Mouse (Mus musculus): ENCODE results near the gene Cpt1c. TPM values are rescaled to one million over a fixed set of nuclear protein-coding genes. Genes with fewer than 3 reads are reported as not detected.

Cpt1c gene
- total and polyA plus RNA-seq, 2 experiments from 2014 or later: 49.6 to 73.1 TPM

DNA sequence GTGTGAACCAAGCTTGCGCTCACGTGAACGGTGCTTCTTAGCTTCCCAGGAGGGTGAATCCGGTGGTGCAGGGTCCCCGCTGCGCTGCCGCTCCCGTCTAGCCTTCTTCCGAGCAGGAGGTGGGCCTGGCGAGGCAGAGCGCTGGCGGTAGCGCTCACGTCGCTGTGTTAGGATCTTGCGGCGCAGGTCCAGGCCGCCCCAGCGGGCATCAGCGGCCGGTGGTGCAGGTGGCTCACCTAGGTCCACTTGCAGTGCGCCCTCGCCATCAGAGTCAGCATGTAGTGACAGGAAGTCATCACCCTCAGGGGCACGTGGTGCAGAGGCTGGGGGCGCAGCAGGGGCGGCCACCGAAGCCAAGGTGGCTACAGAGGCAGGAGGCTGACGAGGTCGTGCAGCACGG is 33.2 kb upstream of the Cpt1c start:
- H3K4me2 ChIP-seq (ENCODE audit: low read depth): no peak overlapping the region
- ATAC-seq: no peak
- H3K4me1 ChIP-seq (ENCODE audit: insufficient read depth): no peaks in the 10 kb centered on the region
- WGBS: 96% methylated on average over 30 of the region's 30 CpGs
- H3K27me3 ChIP-seq (ENCODE audit: insufficient read depth, low read length): no peaks in the 10 kb centered on the region
- peaks cover 90% of the 10 kb centered on the region for H3K36me3 ChIP-seq (ENCODE audit: insufficient read depth)
- TF ChIP-seq CTCF (IDR thresholded peaks at IDR 0.05; ENCODE audit: low read depth): no peak
- DNase-seq: no peak
- no peak overlapping the region for H3K9ac ChIP-seq
- no peak overlapping the region for H3K4me3 ChIP-seq (ENCODE audit: low read depth, low read length)
- no peaks in the 10 kb centered on the region for H3K9me3 ChIP-seq (ENCODE audit: low read length)
- H3K27ac ChIP-seq (ENCODE audit: low read depth, low read length): no peak overlapping the region

DNA sequence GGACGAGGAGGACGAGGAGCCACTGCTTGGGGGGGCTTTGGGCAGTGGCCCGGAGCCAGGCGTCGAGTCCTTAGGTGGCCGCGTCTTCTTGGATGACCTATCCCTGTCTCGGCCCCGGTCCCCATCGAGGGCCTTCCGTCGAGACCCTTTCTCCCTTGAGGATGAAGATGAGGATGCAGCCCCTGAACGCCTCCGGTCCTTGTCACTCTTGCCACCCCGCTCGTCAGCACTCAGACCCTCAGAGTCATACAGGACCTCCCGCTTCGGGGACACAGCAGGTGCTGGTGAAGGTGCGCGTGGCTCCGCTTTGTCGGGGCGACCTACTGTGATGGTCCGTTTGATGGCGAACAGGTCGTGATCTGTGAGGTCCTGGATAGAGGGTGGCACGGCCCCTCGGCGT is 32.5 kb upstream of the Cpt1c start:
- H3K36me3 ChIP-seq (ENCODE audit: insufficient read depth): peaks cover 90% of the 10 kb centered on the region
- DNase-seq: no peak
- no peak overlapping the region for H3K9ac ChIP-seq
- WGBS: 96% methylated on average over 29 of the region's 29 CpGs
- H3K4me2 ChIP-seq (ENCODE audit: low read depth): no peak overlapping the region
- no peak for ATAC-seq
- no peaks in the 10 kb centered on the region for H3K27me3 ChIP-seq (ENCODE audit: insufficient read depth, low read length)
- no peaks in the 10 kb centered on the region for H3K4me1 ChIP-seq (ENCODE audit: insufficient read depth)
- H3K9me3 ChIP-seq (ENCODE audit: low read length): no peaks in the 10 kb centered on the region
- no peak overlapping the region for H3K27ac ChIP-seq (ENCODE audit: low read depth, low read length)
- TF ChIP-seq CTCF (IDR thresholded peaks at IDR 0.05; ENCODE audit: low read depth): no peak
- H3K4me3 ChIP-seq (ENCODE audit: low read depth, low read length): no peak overlapping the region

DNA sequence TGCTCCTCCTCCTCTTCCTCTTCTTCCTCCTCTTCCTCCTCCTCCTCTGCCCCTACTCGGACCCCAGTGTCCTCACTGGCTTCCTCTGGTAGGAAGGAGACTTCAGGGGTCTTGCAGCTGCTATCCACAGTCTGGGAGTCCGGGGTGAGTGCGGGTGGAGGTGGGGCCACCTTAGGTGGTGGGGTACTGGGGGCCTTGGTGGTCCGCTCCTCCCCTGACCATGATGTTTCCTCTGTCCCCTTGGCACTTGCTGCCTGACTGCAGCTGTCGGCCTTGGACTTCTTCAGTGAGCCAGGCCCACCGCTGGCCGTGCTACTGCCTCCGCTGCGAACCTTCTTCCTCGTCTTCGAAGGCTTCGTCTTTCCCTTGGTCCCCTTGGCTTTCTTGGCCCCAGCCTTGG is 31.9 kb upstream of the Cpt1c start:
- H3K27ac ChIP-seq (ENCODE audit: low read depth, low read length): no peak overlapping the region
- 94% methylated on average over 12 of the region's 12 CpGs for WGBS
- H3K4me2 ChIP-seq (ENCODE audit: low read depth): no peak overlapping the region
- ATAC-seq (no peak), DNase-seq (no peak)
- peaks cover 90% of the 10 kb centered on the region for H3K36me3 ChIP-seq (ENCODE audit: insufficient read depth)
- H3K27me3 ChIP-seq (ENCODE audit: insufficient read depth, low read length): no peaks in the 10 kb centered on the region
- no peak overlapping the region for H3K9ac ChIP-seq
- H3K4me3 ChIP-seq (ENCODE audit: low read depth, low read length): no peak overlapping the region
- no peaks in the 10 kb centered on the region for H3K9me3 ChIP-seq (ENCODE audit: low read length)
- H3K4me1 ChIP-seq (ENCODE audit: insufficient read depth): no peaks in the 10 kb centered on the region
- no peak for TF ChIP-seq CTCF (IDR thresholded peaks at IDR 0.05; ENCODE audit: low read depth)

DNA sequence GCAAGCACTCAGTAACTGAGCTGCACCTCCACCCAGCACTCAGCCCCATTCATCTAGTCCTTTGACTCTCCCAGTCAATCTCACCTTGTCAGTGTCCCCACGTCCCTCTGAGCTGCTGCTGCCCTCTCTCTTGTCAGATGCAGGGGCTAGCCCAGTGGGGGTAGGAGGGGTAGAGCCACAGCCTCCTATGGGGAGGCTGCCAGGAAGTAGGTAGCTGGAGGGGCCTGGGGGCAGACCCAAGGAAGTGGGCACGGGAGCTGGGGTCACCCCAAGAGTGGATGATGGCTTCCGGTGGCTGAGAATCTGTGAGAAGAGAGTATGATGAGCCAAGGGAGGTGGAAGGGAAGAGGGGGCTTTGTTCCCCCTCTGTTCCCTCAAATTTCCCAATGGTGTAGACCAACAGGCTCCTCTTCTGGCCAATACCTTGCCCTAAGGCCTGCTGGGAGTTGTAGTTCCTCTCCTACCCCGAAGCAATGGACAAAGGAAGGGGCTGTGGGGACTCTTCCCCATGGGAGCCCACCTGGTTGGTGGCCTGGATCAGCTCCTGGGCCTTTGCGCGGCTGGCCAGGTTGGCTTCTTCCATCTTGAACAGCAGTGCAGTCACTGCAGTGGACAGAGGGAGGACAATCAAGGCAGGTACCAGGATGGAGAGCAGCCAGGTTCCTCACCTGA is 30.8 kb upstream of the Cpt1c start:
- Histone ChIP-seq H3K36me3 (ENCODE audit: insufficient read depth) (peaks cover 96% of the 10 kb centered on the region), H3K27ac (ENCODE audit: low read depth, low read length) (no peak overlapping the region), H3K4me1 (ENCODE audit: insufficient read depth) (no peaks in the 10 kb centered on the region), H3K27me3 (ENCODE audit: insufficient read depth, low read length) (no peaks in the 10 kb centered on the region), H3K4me3 (ENCODE audit: low read depth, low read length) (no peak overlapping the region), H3K9me3 (ENCODE audit: low read length) (no peaks in the 10 kb centered on the region), H3K4me2 (ENCODE audit: low read depth) (no peak overlapping the region), H3K9ac (no peak overlapping the region)
- no peak for DNase-seq
- no peak for TF ChIP-seq CTCF (IDR thresholded peaks at IDR 0.05; ENCODE audit: low read depth)
- no peak for ATAC-seq
- 92% methylated on average over 6 of the region's 6 CpGs for WGBS

DNA sequence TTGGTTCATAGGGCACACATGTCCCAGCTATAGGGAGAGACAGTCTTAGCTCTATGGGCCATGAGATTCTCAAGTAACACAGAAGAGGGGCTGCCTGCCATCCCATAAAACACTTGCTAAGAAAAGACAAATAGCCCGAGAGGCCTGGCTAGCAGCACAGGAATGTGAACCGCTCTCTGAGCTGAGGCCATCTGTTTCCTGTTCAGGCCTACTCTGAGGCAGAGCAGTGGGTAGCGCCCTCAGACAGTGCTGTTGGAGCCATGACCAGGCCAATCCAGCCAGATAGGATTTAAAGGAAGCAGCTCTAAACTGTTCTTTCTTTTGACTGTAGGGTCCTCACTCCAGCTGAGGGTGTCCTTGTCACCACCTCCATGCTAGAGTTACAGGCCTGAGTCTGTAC is 29.9 kb upstream of the Cpt1c start:
- WGBS: 83% methylated on average over 3 of the region's 3 CpGs
- H3K27ac ChIP-seq (ENCODE audit: low read depth, low read length): no peak overlapping the region
- H3K4me2 ChIP-seq (ENCODE audit: low read depth): no peak overlapping the region
- DNase-seq (no peak), ATAC-seq (no peak)
- TF ChIP-seq CTCF (IDR thresholded peaks at IDR 0.05; ENCODE audit: low read depth): no peak
- no peaks in the 10 kb centered on the region for H3K27me3 ChIP-seq (ENCODE audit: insufficient read depth, low read length)
- no peaks in the 10 kb centered on the region for H3K4me1 ChIP-seq (ENCODE audit: insufficient read depth)
- H3K36me3 ChIP-seq (ENCODE audit: insufficient read depth): peaks cover 91% of the 10 kb centered on the region
- H3K9ac ChIP-seq: no peak overlapping the region
- no peak overlapping the region for H3K4me3 ChIP-seq (ENCODE audit: low read depth, low read length)
- H3K9me3 ChIP-seq (ENCODE audit: low read length): no peaks in the 10 kb centered on the region

DNA sequence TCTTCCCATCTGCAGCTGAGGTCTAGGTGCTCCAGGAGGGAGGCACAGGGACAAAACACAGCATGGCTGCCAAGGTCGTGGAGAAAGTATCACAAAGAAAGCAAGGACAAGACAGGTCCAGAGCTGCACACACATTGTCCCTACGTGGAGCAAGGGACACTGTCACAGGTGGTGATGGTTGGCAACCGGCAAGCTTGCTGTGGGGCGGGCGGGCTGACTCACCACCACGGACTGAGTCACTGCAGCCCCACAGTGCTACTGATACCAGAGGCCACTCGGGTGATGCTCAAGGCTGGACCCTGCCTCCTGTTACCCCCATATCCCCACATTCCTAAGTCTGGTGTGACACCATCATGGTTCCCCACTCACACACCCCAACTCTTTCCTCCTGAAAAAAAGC is 27.8 kb upstream of the Cpt1c start:
- Histone ChIP-seq H3K9me3 (ENCODE audit: low read length) (no peaks in the 10 kb centered on the region), H3K27ac (ENCODE audit: low read depth, low read length) (no peak overlapping the region), H3K4me2 (ENCODE audit: low read depth) (no peak overlapping the region), H3K9ac (no peak overlapping the region), H3K36me3 (ENCODE audit: insufficient read depth) (peaks cover 70% of the 10 kb centered on the region), H3K27me3 (ENCODE audit: insufficient read depth, low read length) (no peaks in the 10 kb centered on the region), H3K4me3 (ENCODE audit: low read depth, low read length) (no peak overlapping the region), H3K4me1 (ENCODE audit: insufficient read depth) (peaks cover 4% of the 10 kb centered on the region; the same call in 1 of the 2 replicates)
- ATAC-seq (no peak), DNase-seq (no peak)
- TF ChIP-seq CTCF (IDR thresholded peaks at IDR 0.05; ENCODE audit: low read depth): no peak
- 84% methylated on average over 7 of the region's 7 CpGs for WGBS

DNA sequence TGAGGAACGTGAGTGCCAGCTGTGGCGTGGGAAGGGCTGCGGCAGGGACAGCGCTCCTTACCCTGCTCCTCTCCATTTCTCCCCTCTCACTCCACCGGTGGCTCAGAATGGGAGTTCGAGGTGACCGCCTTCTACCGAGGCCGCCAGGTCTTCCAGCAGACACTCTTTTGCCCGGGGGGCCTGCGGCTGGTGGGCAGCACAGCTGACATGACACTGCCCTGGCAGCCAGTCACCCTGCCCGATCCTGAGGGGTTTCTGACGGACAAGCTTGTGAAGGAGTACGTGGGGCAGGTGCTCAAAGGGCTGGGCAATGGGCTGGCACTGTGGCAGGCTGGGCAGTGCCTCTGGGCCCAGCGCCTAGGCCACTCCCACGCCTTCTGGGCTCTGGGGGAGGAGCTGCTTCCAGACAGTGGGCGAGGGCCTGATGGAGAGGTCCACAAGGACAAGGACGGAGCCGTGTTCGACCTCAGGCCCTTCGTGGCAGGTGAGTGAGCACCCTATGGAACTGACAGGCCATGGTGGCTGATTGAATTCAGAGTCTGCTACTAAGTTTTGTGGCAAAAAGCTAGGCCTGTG is 26.0 kb upstream of the Cpt1c start:
- Histone ChIP-seq H3K27me3 (ENCODE audit: insufficient read depth, low read length) (no peaks in the 10 kb centered on the region), H3K4me1 (ENCODE audit: insufficient read depth) (peaks cover 4% of the 10 kb centered on the region; the same call in 1 of the 2 replicates), H3K27ac (ENCODE audit: low read depth, low read length) (no peak overlapping the region), H3K36me3 (ENCODE audit: insufficient read depth) (peaks cover 51% of the 10 kb centered on the region), H3K9me3 (ENCODE audit: low read length) (no peaks in the 10 kb centered on the region), H3K4me2 (ENCODE audit: low read depth) (no peak overlapping the region), H3K4me3 (ENCODE audit: low read depth, low read length) (no peak overlapping the region), H3K9ac (no peak overlapping the region)
- no peak for ATAC-seq
- TF ChIP-seq CTCF (IDR thresholded peaks at IDR 0.05; ENCODE audit: low read depth): no peak
- 84% methylated on average over 21 of the region's 21 CpGs for WGBS
- DNase-seq: no peak

All from forebrain, postnatal 0 days (tissue).